Mouse (Mus musculus) embryonic facial prominence, embryonic 11.5 days (tissue): Measurements from ENCODE around the gene Vcp. TPM values are rescaled to one million over a fixed set of nuclear protein-coding genes. Genes with fewer than 3 reads are reported as not detected.
A peak's percentile ranks its signal among the peaks of the same experiment; 100 is the strongest.

Source experiments
- ATAC-seq: fragments of 200-750 bp; cut with Nextera tagmentation; replicated peaks from 2 replicates; pipeline ENCODE4 v1.8.0; 2017; ENCODE audit warnings: low read depth; ENCODE audit not compliant: insufficient number of reproducible peaks, low FRiP score, low TSS enrichment
- DNase-seq: peaks from one replicate; pipeline ENCODE4 v3.0.0-alpha.2; 2015; ENCODE audit warnings: low spot score
- H3K27ac ChIP-seq: fragments of 300-500 bp; sonication (generic); replicated peaks from 2 replicates; pipeline ENCODE4 v1.5.1; 2014; ENCODE audit warnings: mild to moderate bottlenecking, low read depth, low read length, control low read depth
- H3K27me3 ChIP-seq: fragments of 300-500 bp; sonication (generic); 2 replicates; pipeline ENCODE4 v1.6.1; 2014; ENCODE audit warnings: mild to moderate bottlenecking, low read length, moderate library complexity, mixed read lengths; ENCODE audit not compliant: control insufficient read depth, insufficient read depth
- H3K36me3 ChIP-seq: fragments of 300-500 bp; sonication (generic); replicated peaks from 2 replicates; pipeline ENCODE4 v1.6.1; 2014; ENCODE audit warnings: low read depth, mild to moderate bottlenecking, low read length, moderate library complexity, mixed read lengths; ENCODE audit not compliant: control insufficient read depth, insufficient read depth
- H3K4me1 ChIP-seq: fragments of 300-500 bp; sonication (generic); 2 replicates; pipeline ENCODE4 v1.6.1; 2014; ENCODE audit warnings: low read length, mixed read lengths; ENCODE audit not compliant: control insufficient read depth, insufficient read depth
- H3K4me2 ChIP-seq: fragments of 300-500 bp; sonication (generic); 2 replicates; pipeline ENCODE4 v1.6.1; 2014; ENCODE audit warnings: low read depth, mild to moderate bottlenecking, control low read depth, low read length, moderate library complexity
- H3K4me3 ChIP-seq: fragments of 300-500 bp; sonication (generic); 2 replicates; pipeline ENCODE4 v1.5.1; 2014; ENCODE audit warnings: low read depth, low read length, control low read depth
- H3K9ac ChIP-seq: fragments of 300-500 bp; sonication (generic); replicated peaks from 2 replicates; pipeline ENCODE4 v1.6.1; 2014; ENCODE audit warnings: mild to moderate bottlenecking, control low read depth, low read length
- H3K9me3 ChIP-seq: fragments of 300-500 bp; sonication (generic); replicated peaks from 2 replicates; pipeline ENCODE4 v1.6.1; 2016; ENCODE audit warnings: mild to moderate bottlenecking, low read length, inconsistent platforms, mixed read lengths; ENCODE audit not compliant: control insufficient read depth
- WGBS: fragments of 180-500 bp; shearing (Covaris S2); extraction: QIAGEN DNeasy Blood & Tissue Kit; methylation state at CpG from one replicate; pipeline ENCODE4 v1.1.7; 2014; 5-methylcytosine and 5-hydroxymethylcytosine counted together
- polyA plus RNA-seq: library from polyadenylated mRNA; unstranded; fragments of >200 nt; fragmentation: Nextera tagmentation; extraction: Ambion mirVana; gene quantifications from 2 replicates; pipeline ENCODE4 v1.2.1, GENCODE M21; 2014

Gene Vcp
- polyA plus RNA-seq, 1 experiment from 2014 or later = 688 TPM

GRCm38 (mm10) chr4:43040881-43041547 is 40.7 kb upstream of the Vcp start:
- Histone ChIP-seq H3K4me3 (no peak overlapping the region), H3K4me1 (peaks cover 9% of the 10 kb centered on the region; the same call in 1 of the 2 replicates), H3K27me3 (no peaks in the 10 kb centered on the region), H3K4me2 (no peak overlapping the region), H3K9ac (no peak overlapping the region; the same call in 1 of the 2 replicates), H3K9me3 (no peaks in the 10 kb centered on the region), H3K27ac (no peak overlapping the region), H3K36me3 (no peaks in the 10 kb centered on the region)
- WGBS = 73% methylated on average over 9 of the region's 9 CpGs
- no peak for ATAC-seq
- no peak for DNase-seq

- Histone ChIP-seq H3K9ac (peak overlapping the region; percentile 78), H3K27ac (peak overlapping the region; percentile 62), H3K27me3 (no peaks in the 10 kb centered on the region), H3K36me3 (no peaks in the 10 kb centered on the region), H3K4me3 (peak overlapping the region; percentile 65), H3K9me3 (no peaks in the 10 kb centered on the region), H3K4me2 (peak overlapping the region; percentile 90), H3K4me1 (peaks cover 9% of the 10 kb centered on the region; the same call in 1 of the 2 replicates)
- DNase-seq = peak; percentile 97
- 1% methylated on average over 25 of the region's 25 CpGs for WGBS
- peak; percentile 94 for ATAC-seq
Observed at GRCm38 (mm10) chr4:43040114-43040572, 39.8 kb upstream of the Vcp start.

GRCm38 (mm10) chr4:43039609-43040008 is 39.3 kb upstream of the Vcp start:
- peaks cover 5% of the 10 kb centered on the region; the same call in 1 of the 2 replicates for H3K4me1 ChIP-seq

GRCm38 (mm10) chr4:43038567-43039495 is 38.5 kb upstream of the Vcp start:
- H3K27ac ChIP-seq = no peak overlapping the region
- no peaks in the 10 kb centered on the region for H3K9me3 ChIP-seq
- no peaks in the 10 kb centered on the region for H3K36me3 ChIP-seq
- peaks cover 4% of the 10 kb centered on the region; the same call in 1 of the 2 replicates for H3K4me1 ChIP-seq
- no peak for DNase-seq
- H3K4me3 ChIP-seq = peak overlapping the region; percentile 65
- ATAC-seq = no peak
- no peaks in the 10 kb centered on the region for H3K27me3 ChIP-seq
- peak overlapping the region; percentile 78 for H3K9ac ChIP-seq
- 58% methylated on average over 15 of the region's 15 CpGs for WGBS
- H3K4me2 ChIP-seq = peak overlapping the region; percentile 90

More at GRCm38 (mm10) chr4:43039609-43040008, 39.3 kb upstream of the Vcp start:
- 1% methylated on average over 11 of the region's 11 CpGs for WGBS
- Histone ChIP-seq H3K27me3 (no peaks in the 10 kb centered on the region), H3K9ac (peak overlapping the region; percentile 78), H3K27ac (peak overlapping the region; percentile 62), H3K36me3 (no peaks in the 10 kb centered on the region), H3K4me3 (peak overlapping the region; percentile 65), H3K4me2 (peak overlapping the region; percentile 90), H3K9me3 (no peaks in the 10 kb centered on the region)
- 0 out of 2 replicates have a peak, but pooled peaks have one; percentile 1 for ATAC-seq
- DNase-seq = no peak

GRCm38 (mm10) chr4:43037860-43038566 is 37.7 kb upstream of the Vcp start:
- ATAC-seq = no peak
- 64% methylated on average over 4 of the region's 4 CpGs for WGBS
- Histone ChIP-seq H3K4me2 (no peak overlapping the region), H3K4me1 (peaks cover 4% of the 10 kb centered on the region; the same call in 1 of the 2 replicates), H3K27ac (no peak overlapping the region), H3K36me3 (no peaks in the 10 kb centered on the region), H3K9ac (no peak overlapping the region), H3K27me3 (no peaks in the 10 kb centered on the region), H3K4me3 (no peak overlapping the region), H3K9me3 (no peaks in the 10 kb centered on the region)
- no peak for DNase-seq

- Histone ChIP-seq H3K27ac (no peak overlapping the region), H3K4me1 (peaks cover 4% of the 10 kb centered on the region; the same call in 1 of the 2 replicates), H3K9ac (no peak overlapping the region), H3K4me2 (no peak overlapping the region), H3K27me3 (no peaks in the 10 kb centered on the region), H3K36me3 (no peaks in the 10 kb centered on the region), H3K9me3 (no peaks in the 10 kb centered on the region), H3K4me3 (no peak overlapping the region; the same call in 1 of the 2 replicates)
- no peak for DNase-seq
- no peak for ATAC-seq
- WGBS = 86% methylated on average over 10 of the region's 10 CpGs
Observed at GRCm38 (mm10) chr4:43036356-43036755, 36.0 kb upstream of the Vcp start.

- Histone ChIP-seq H3K9me3 (no peaks in the 10 kb centered on the region), H3K27ac (no peak overlapping the region), H3K4me1 (peaks cover 4% of the 10 kb centered on the region; the same call in 1 of the 2 replicates), H3K4me3 (no peak overlapping the region), H3K36me3 (no peaks in the 10 kb centered on the region), H3K27me3 (no peaks in the 10 kb centered on the region), H3K4me2 (no peak overlapping the region), H3K9ac (no peak overlapping the region)
- no peak for ATAC-seq
- DNase-seq = no peak
- 85% methylated on average over 6 of the region's 6 CpGs for WGBS
Observed at GRCm38 (mm10) chr4:43035851-43036250, 35.5 kb upstream of the Vcp start.
